Mouse (Mus musculus) liver, embryonic 14.5 days (tissue): ENCODE results near the gene Ppm1g. TPM values are rescaled to one million over a fixed set of nuclear protein-coding genes. Genes with fewer than 3 reads are reported as not detected.

Source experiments
- ATAC-seq: fragments of 200-750 bp; cut with Nextera tagmentation; 2 replicates; pipeline ENCODE4 v1.8.0; 2017; ENCODE audit warnings: moderate number of reproducible peaks, mild to moderate bottlenecking, moderate library complexity; ENCODE audit not compliant: insufficient read depth
- DNase-seq, 3 experiments: peaks; one replicate each; pipeline ENCODE4 v3.0.0-alpha.2; 2012 to 2013; ENCODE audit warnings: low read depth in 3 of 3, low spot score in 3 of 3
- H3K27ac ChIP-seq: fragments of 300-500 bp; sonication (generic); 2 replicates; pipeline ENCODE4 v1.5.1; 2014; ENCODE audit warnings: moderate library complexity, mild to moderate bottlenecking, control low read depth, inconsistent platforms
- H3K27me3 ChIP-seq: fragments of 300-500 bp; sonication (generic); 2 replicates; pipeline ENCODE4 v1.6.1; 2014; ENCODE audit warnings: mild to moderate bottlenecking, low read length, moderate library complexity; ENCODE audit not compliant: control insufficient read depth, insufficient read depth
- H3K36me3 ChIP-seq: fragments of 300-500 bp; sonication (generic); replicated peaks from 2 replicates; pipeline ENCODE4 v1.6.1; 2014; ENCODE audit warnings: low read depth; ENCODE audit not compliant: control insufficient read depth, insufficient read depth
- H3K4me1 ChIP-seq, 2 experiments: fragments of 200-500 bp in 1 of 2; fragments of 300-500 bp in 1 of 2; sonication (generic) in 1 of 2; replicated peaks; 2 replicates each; pipeline ENCODE4 v1.6.1; 2012 to 2014; ENCODE audit warnings: antibody characterized with exemption in 1 of 2, inconsistent platforms in 1 of 2, low read length in 1 of 2; ENCODE audit not compliant: control insufficient read depth in 2 of 2, insufficient read depth in 2 of 2
- H3K4me2 ChIP-seq: fragments of 300-500 bp; sonication (generic); 2 replicates; pipeline ENCODE4 v1.6.1; 2014; ENCODE audit warnings: low read depth, mild to moderate bottlenecking, control low read depth, moderate library complexity
- H3K4me3 ChIP-seq, 2 experiments: fragments of 200-500 bp in 1 of 2; fragments of 300-500 bp in 1 of 2; sonication (generic) in 1 of 2; 2 replicates each; pipeline ENCODE4 v1.5.1; 2012 to 2014; ENCODE audit warnings: low read depth in 2 of 2, low read length in 2 of 2, mild to moderate bottlenecking in 2 of 2, control low read depth in 1 of 2, inconsistent platforms in 1 of 2, moderate library complexity in 1 of 2; ENCODE audit not compliant: insufficient read depth in 1 of 2
- H3K9ac ChIP-seq: fragments of 300-500 bp; sonication (generic); replicated peaks from 2 replicates; pipeline ENCODE4 v1.6.1; 2014; ENCODE audit warnings: mild to moderate bottlenecking, control low read depth, moderate library complexity
- H3K9me3 ChIP-seq: fragments of 300-500 bp; sonication (generic); 2 replicates; pipeline ENCODE4 v1.6.1; 2016; ENCODE audit warnings: low read length, mixed read lengths; ENCODE audit not compliant: control insufficient read depth
- CTCF ChIP-seq: IDR thresholded peaks from 2 replicates; pipeline ENCODE4 v1.5.1; 2016; ENCODE audit warnings: antibody characterized with exemption, low read depth, control low read depth
- EP300 ChIP-seq: IDR thresholded peaks from 2 replicates; pipeline ENCODE4 v1.6.1; 2016; ENCODE audit warnings: antibody characterized with exemption, low read depth
- WGBS: fragments of 180-500 bp; shearing (Covaris S2); extraction: QIAGEN DNeasy Blood & Tissue Kit; methylation state at CpG from one replicate; pipeline ENCODE4 v1.1.7; 2014; ENCODE audit not compliant: insufficient replicate concordance; 5-methylcytosine and 5-hydroxymethylcytosine counted together
- polyA plus RNA-seq, 2 experiments: library from polyadenylated mRNA; depleted of rRNA in 1 of 2; stranded (reverse) in 1 of 2; unstranded in 1 of 2; fragments of >200 nt; fragmentation: Nextera tagmentation in 1 of 2; extraction: Ambion mirVana in 1 of 2; gene quantifications; 2 replicates each; pipeline versions ENCODE4 v1.2.1 to v1.2.3; 2012 to 2014

Ppm1g gene
- polyA plus RNA-seq, 2 experiments: 98.9 to 115 TPM

DNA sequence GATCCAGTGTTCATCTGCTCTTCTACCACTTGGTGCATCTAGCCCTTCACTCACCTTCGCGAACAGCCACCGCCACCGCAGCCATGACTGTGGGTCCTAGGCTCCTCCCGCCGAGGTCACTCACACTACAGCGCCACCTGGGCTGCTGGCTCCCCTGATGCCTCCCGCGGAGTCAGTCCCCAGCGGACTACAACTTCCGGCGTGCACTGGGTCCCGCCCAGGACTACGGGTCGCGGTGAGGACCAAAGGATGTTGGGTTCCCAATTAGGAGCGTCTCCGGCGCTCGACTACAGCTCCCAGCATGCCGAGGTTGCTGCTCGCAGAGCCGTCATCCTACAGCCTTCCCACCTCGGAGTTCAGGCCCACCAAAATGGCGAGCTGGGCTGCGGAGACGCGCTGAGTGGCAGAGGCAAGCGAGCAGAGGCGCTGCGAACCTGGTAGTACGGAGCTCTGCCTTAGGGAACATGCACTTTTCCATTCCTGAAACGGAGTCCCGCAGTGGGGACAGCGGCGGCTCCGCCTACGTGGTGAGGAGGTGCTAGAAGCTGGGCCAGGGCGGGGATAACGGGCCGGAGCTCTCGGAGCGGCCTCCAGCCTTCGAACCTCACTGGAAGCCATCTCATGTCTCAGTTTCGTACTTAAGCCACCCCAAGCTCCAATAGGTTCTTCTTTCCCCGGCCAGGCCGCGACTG, 27.4 kb downstream of the Ppm1g start, which contains the start of the genes Snx17 and Eif2b4:
Gene Snx17, plus strand, starts transcription at position 289 of the 692 bp plus-strand sequence.
Gene Eif2b4, minus strand, starts transcription at position 492 of the 692 bp plus-strand sequence.
- under 1% methylated on average over 48 of the region's 48 CpGs for WGBS
- H3K9me3 ChIP-seq: no peaks in the 10 kb centered on the region
- DNase-seq: peak; percentile 98
- peak within 1 kb of the TSS; percentile 83 for H3K27ac ChIP-seq
- peak within 1 kb of the TSS; percentile 79 to 83 for H3K4me3 ChIP-seq
- peaks cover 52% of the 10 kb centered on the region for H3K36me3 ChIP-seq
- peak; percentile 95 for ATAC-seq
- TF ChIP-seq EP300 (peak; percentile 34; the same call in 1 of the 2 replicates), CTCF (peak; percentile 92)
- H3K4me2 ChIP-seq: peak within 1 kb of the TSS; percentile 93
- peaks cover 5 to 11% of the 10 kb centered on the region in 2 experiments for H3K4me1 ChIP-seq
- H3K27me3 ChIP-seq: no peaks in the 10 kb centered on the region
- H3K9ac ChIP-seq: peak within 1 kb of the TSS; percentile 94

DNA sequence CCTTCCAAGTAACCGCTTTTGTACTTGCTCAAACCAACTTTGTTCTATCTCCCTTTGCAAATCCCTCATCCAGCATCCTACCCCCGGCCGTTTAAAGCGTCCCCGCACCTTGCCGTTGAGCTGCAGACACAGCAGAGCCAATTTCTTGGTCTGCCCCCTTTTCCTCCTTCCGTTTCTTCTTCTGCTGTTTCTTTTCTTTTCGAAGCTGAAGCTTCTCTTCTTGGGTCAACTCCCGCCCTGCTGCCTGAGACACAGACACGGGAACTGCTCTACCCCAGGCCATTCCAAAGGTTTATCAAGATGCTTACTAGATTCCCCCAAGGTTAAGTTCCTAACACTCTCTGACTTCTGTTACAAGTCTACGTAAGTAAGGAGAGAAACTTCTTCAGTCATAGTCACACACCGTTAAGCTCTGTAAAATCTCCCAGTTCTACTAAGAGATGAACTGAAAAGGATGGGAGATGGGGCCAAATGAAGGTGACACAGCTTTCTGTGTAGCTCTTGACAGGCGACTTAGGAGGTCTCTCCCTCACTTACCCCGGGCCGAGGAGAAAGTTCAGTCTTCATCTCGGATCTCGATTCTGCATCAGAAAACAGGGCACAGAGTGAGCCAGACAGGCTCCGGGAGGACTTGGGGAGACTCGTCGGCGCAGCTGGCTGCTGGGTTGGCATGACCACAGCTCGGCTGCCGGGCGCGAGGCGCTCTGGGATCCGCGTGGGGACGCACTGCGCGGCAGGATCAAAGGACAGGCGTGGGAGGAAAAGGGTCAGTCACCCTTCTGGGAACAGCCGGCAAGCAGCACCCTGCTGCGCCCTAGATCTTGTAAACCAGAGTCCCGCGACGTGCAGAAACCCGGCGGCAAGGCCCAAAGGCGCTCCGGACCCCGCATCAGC, 28.2 kb downstream of the Ppm1g start:
- Histone ChIP-seq H3K9me3 (no peaks in the 10 kb centered on the region), H3K4me2 (peak overlapping the region; percentile 93), H3K9ac (peak overlapping the region; percentile 94), H3K4me3 (peak overlapping the region; percentile 75 to 79), H3K36me3 (peaks cover 52% of the 10 kb centered on the region), H3K27ac (peak overlapping the region; percentile 83), H3K27me3 (no peaks in the 10 kb centered on the region), H3K4me1 (peaks cover 5 to 11% of the 10 kb centered on the region in 2 experiments)
- peak; percentile 56 for ATAC-seq
- peak in 1 of 3 experiments; percentile 40 for DNase-seq
- TF ChIP-seq CTCF: no peak
- TF ChIP-seq EP300: no peak
- 9% methylated on average over 42 of the region's 42 CpGs for WGBS

DNA sequence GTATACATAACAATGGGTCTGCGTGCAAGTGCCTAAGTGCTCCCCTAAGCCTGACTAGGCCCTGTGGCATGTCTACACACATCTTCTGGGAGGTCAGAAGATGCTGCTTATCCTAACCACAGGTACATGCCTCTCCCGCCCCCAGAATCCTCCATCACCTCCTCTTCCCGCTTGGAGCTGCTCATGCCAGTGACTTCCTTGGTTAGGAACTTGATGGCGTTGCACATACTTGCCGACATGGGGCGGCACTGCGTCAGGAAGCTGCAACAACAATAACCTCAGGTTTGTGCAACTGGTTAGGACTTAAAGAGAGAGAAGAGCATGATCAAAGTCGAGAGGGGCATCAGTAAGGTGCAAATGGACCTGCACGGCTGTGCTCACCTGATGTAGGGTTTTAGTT, 30.3 kb downstream of the Ppm1g start:
- Histone ChIP-seq H3K27me3 (no peaks in the 10 kb centered on the region), H3K9ac (no peak overlapping the region), H3K4me3 (no peak overlapping the region)

DNA sequence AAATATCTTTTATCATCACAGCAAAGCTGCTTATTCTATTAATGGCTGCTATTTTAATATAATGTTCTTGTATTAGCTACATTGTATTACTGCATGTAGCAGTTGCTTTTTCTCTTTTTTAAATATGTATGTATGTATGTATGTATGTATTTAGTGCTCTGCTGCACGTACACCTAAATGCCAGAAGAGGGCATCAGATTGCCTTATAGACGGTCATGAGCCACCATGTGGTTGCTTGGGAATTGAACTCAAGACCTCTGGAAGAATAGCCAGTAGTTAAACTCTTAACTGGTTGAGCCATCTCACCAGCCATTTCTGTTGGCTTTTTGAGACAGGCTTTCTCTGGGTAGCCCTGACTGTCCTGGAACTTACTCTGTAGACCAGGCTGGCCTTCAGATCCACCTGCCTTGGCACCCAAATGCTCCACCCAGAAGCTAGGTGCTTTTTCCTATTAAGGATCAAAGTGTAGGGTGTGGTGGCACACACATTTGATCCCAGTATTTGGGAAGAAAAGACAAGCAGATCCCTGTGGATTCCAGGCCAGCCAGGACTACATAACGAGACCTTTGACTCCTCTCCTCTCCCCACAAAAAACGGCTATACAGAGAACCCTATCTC, 32.2 kb downstream of the Ppm1g start:
- Histone ChIP-seq H3K27me3 (no peaks in the 10 kb centered on the region), H3K9me3 (no peaks in the 10 kb centered on the region), H3K27ac (no peak overlapping the region), H3K4me1 (peaks cover 14% of the 10 kb centered on the region in 2 experiments), H3K9ac (no peak overlapping the region), H3K36me3 (peaks cover 33% of the 10 kb centered on the region), H3K4me2 (no peak overlapping the region), H3K4me3 (no peak overlapping the region)
- TF ChIP-seq EP300 (no peak), CTCF (peak; percentile 73)
- DNase-seq (no peak), ATAC-seq (no peak)
- WGBS: 66% methylated on average over 4 of the region's 4 CpGs

More for the DNA sequence above, 30.3 kb downstream of the Ppm1g start:
- H3K36me3 ChIP-seq: peaks cover 40% of the 10 kb centered on the region
- H3K4me1 ChIP-seq: peaks cover 8 to 11% of the 10 kb centered on the region in 2 experiments
- H3K4me2 ChIP-seq: no peak overlapping the region
- no peak overlapping the region for H3K27ac ChIP-seq
- DNase-seq (no peak), ATAC-seq (no peak)
- WGBS: 85% methylated on average over 9 of the region's 9 CpGs
- TF ChIP-seq EP300 (no peak), CTCF (no peak)
- no peaks in the 10 kb centered on the region for H3K9me3 ChIP-seq
